12 mouse cellular contexts compared by ENCODE assay signal in the genomic region with DNA sequence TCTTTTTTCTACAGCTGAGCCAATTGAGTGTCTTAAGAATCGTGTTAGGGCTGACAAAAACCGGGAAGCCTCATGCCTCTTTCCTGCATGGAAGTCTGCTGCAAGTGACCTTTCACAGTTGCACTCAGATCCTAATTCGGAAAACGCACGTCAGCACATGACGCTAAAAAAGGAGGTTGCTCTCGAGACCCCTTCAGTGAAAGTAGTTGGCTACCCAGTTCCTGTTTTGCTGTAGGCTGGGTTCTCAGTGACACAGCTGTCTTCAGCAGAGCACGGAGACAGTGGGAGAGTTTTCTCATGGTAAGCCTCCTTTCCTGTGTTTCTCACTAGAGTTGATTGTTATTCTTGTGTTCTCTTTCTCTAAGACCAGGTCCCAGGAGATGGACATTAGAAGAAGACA. TPM values are rescaled to one million over a fixed set of nuclear protein-coding genes. Genes with fewer than 3 reads are reported as not detected.
A peak's percentile ranks its signal among the peaks of the same experiment; 100 is the strongest.
DNase-seq lines count a peak whose midpoint lies in the region; ATAC-seq and TF ChIP-seq lines count a peak whose summit lies in the region.
"Had no signal": no experiment of that assay in that cellular context is flagged by ENCODE, and none has a peak within 500 bp of the region (broad histone marks: within the 10 kb centered on the region; RNA-seq: fewer than 3 reads in every experiment).

No protein-coding gene starts in this region.

- H3K4me1 ChIP-seq in bone marrow, adult 2 months (ENCODE audit: control insufficient read depth, insufficient read depth, low read length): peaks cover 9% of the 10 kb centered on the region
- peaks cover 19% of the 10 kb centered on the region for H3K4me1 ChIP-seq in liver, embryonic 15.5 days (replicated peaks)
- H3K4me1 ChIP-seq in midbrain, embryonic 16.5 days (ENCODE audit: control insufficient read depth, insufficient read depth, low read length): no peaks in the 10 kb centered on the region
- H3K4me1 ChIP-seq in forebrain, embryonic 15.5 days: no peaks in the 10 kb centered on the region

- no peak overlapping the region for H3K4me2 ChIP-seq in liver, embryonic 15.5 days
- H3K4me2 ChIP-seq in midbrain, embryonic 16.5 days (ENCODE audit: low read length): no peak overlapping the region
- no peak overlapping the region for H3K4me2 ChIP-seq in forebrain, embryonic 15.5 days (replicated peaks)
- H3K4me2 ChIP-seq: liver, embryonic 13.5 days had no signal

- no peak overlapping the region for H3K4me3 ChIP-seq in bone marrow, adult 2 months (replicated peaks; ENCODE audit: control insufficient read depth, low read depth, low read length)
- no peak overlapping the region for H3K4me3 ChIP-seq in liver, embryonic 15.5 days (replicated peaks)
- H3K4me3 ChIP-seq in midbrain, embryonic 16.5 days (ENCODE audit: low read depth, low read length): no peak overlapping the region
- H3K4me3 ChIP-seq in forebrain, embryonic 15.5 days: no peak overlapping the region
- H3K4me3 ChIP-seq: erythroblast, embryonic 14.5 days; liver, embryonic 13.5 days had no signal

- H3K27me3 ChIP-seq in liver, embryonic 15.5 days: no peaks in the 10 kb centered on the region
- H3K27me3 ChIP-seq in midbrain, embryonic 16.5 days (ENCODE audit: control insufficient read depth, insufficient read depth, low read depth, low read length): no peaks in the 10 kb centered on the region
- no peaks in the 10 kb centered on the region for H3K27me3 ChIP-seq in forebrain, embryonic 15.5 days
- H3K27me3 ChIP-seq: liver, embryonic 13.5 days had no signal

- peak; percentile 35 for DNase-seq in gastrocnemius, postnatal 25 days
- no peak for DNase-seq in gastrocnemius, postnatal 36 days
- peak; percentile 51 for DNase-seq in spleen, adult 18-20 months
- DNase-seq in adrenal gland, adult 2 months: no peak
- DNase-seq: adrenal gland, postnatal 14 days; liver, embryonic 13.5 days; retina, postnatal 1 day had no signal

- ATAC-seq in liver, embryonic 15.5 days (ENCODE audit: insufficient read depth): no peak
- no peak for ATAC-seq in midbrain, embryonic 16.5 days
- no peak for ATAC-seq in forebrain, embryonic 15.5 days (replicated peaks)

- H3K36me3 ChIP-seq in liver, embryonic 15.5 days (replicated peaks): no peaks in the 10 kb centered on the region
- H3K36me3 ChIP-seq in midbrain, embryonic 16.5 days (ENCODE audit: control insufficient read depth, insufficient read depth, low read length): no peaks in the 10 kb centered on the region
- H3K36me3 ChIP-seq in forebrain, embryonic 15.5 days: no peaks in the 10 kb centered on the region
- H3K36me3 ChIP-seq: liver, embryonic 13.5 days had no signal

- intact Hi-C loops in gastrocnemius, postnatal 36 days (cut with DNase I): no loop called here

- H3K27ac ChIP-seq in bone marrow, adult 2 months (ENCODE audit: control insufficient read depth, insufficient read depth, low read depth, low read length, poor library complexity): peak overlapping the region; percentile 71; the same call in 1 of the 2 replicates
- 0 out of 2 replicates have a peak overlapping the region, but pooled peaks have one; percentile 10 for H3K27ac ChIP-seq in liver, embryonic 15.5 days (replicated peaks)
- H3K27ac ChIP-seq in midbrain, embryonic 16.5 days (ENCODE audit: low read length): no peak overlapping the region
- H3K27ac ChIP-seq in forebrain, embryonic 15.5 days (replicated peaks): no peak overlapping the region
- H3K27ac ChIP-seq: liver, embryonic 13.5 days had no signal

- no peak for TF ChIP-seq CTCF in bone marrow, adult 2 months (IDR thresholded peaks at IDR 0.05; ENCODE audit: control insufficient read depth, insufficient read depth, low read length)

- H3K9me3 ChIP-seq in liver, embryonic 15.5 days (replicated peaks): no peaks in the 10 kb centered on the region
- no peaks in the 10 kb centered on the region for H3K9me3 ChIP-seq in midbrain, embryonic 16.5 days (replicated peaks; ENCODE audit: control insufficient read depth, low read length, poor library complexity, severe bottlenecking)
- no peaks in the 10 kb centered on the region for H3K9me3 ChIP-seq in forebrain, embryonic 15.5 days
- H3K9me3 ChIP-seq: liver, embryonic 13.5 days had no signal

- WGBS in bone marrow, adult 2 months: 3% methylated on average over 8 of the region's 8 CpGs
- WGBS in liver, embryonic 15.5 days (ENCODE audit: insufficient replicate concordance): 22% methylated on average over 8 of the region's 8 CpGs
- 63% methylated on average over 8 of the region's 8 CpGs for WGBS in midbrain, embryonic 16.5 days
- 69% methylated on average over 8 of the region's 8 CpGs for WGBS in forebrain, embryonic 15.5 days

- no peak overlapping the region for H3K9ac ChIP-seq in liver, embryonic 15.5 days
- H3K9ac ChIP-seq in midbrain, embryonic 16.5 days (ENCODE audit: low read depth, low read length): no peak overlapping the region
- no peak overlapping the region for H3K9ac ChIP-seq in forebrain, embryonic 15.5 days (replicated peaks)
- H3K9ac ChIP-seq: liver, embryonic 13.5 days had no signal

- TF ChIP-seq POLR2A in bone marrow, adult 2 months (IDR thresholded peaks at IDR 0.05; ENCODE audit: borderline replicate concordance, control insufficient read depth, low read depth, low read length): no peak

RNA-seq across cellular contexts. Expression of gene Gpcpd1, which starts 9.7 kb away (rescaled TPM):
- 100 to 1,000 TPM; 110 to 147 TPM for total RNA-seq in gastrocnemius, postnatal 25 days (2021)
- total RNA-seq in gastrocnemius, postnatal 36 days (2021): 100 to 1,000 TPM; 182 to 223 TPM
- polyA plus RNA-seq in bone marrow, adult 2 months (2011; ENCODE audit: insufficient read depth, insufficient read length, low replicate concordance, missing spikeins): 68.5 and 72.1 TPM in 2 replicates
- 64.7 and 73.0 TPM in 2 replicates for polyA plus RNA-seq in liver, embryonic 15.5 days (2015; fragmentation: Nextera tagmentation; extraction: Ambion mirVana)
- 77.5 and 86.7 TPM in 2 replicates for polyA plus RNA-seq in midbrain, embryonic 16.5 days (2015; fragmentation: Nextera tagmentation; extraction: Ambion mirVana)
- total RNA-seq in adrenal gland, adult 2 months (2021): 10 to 100 TPM; 18.6 to 41.7 TPM
- polyA plus RNA-seq in adrenal gland, adult 2 months (2012; rRNA removed): 1.3 and 2.1 TPM in 2 replicates
- polyA plus RNA-seq in forebrain, embryonic 15.5 days (2015; fragmentation: Nextera tagmentation; extraction: Ambion mirVana): 85.7 and 85.9 TPM in 2 replicates

Comparison
In these comparisons a context has a peak if more than half of its experiments do, and no peak if none do; other contexts are left out.
1. DNase-seq: peak in gastrocnemius, postnatal 25 days (single experiment) and spleen, adult 18-20 months (2 of 2); none in gastrocnemius, postnatal 36 days (0 of 2) and adrenal gland, adult 2 months (single experiment).
2. H3K27ac ChIP-seq: peak in bone marrow, adult 2 months (single experiment) and liver, embryonic 15.5 days (single experiment); none in midbrain, embryonic 16.5 days (single experiment) and forebrain, embryonic 15.5 days (single experiment).
3. RNA of gene Gpcpd1, which starts 9.7 kb away (polyA plus RNA-seq): 85.7 to 85.9 TPM in forebrain, embryonic 15.5 days, 77.5 to 86.7 TPM in midbrain, embryonic 16.5 days, 64.7 to 73.0 TPM in liver, embryonic 15.5 days and 68.5 to 72.1 TPM in bone marrow, adult 2 months; 1.3 to 2.1 TPM in adrenal gland, adult 2 months; every median in the first group is over 10 times any median in the second.